Mouse (Mus musculus) kidney, postnatal 0 days (tissue): ENCODE measurements around the gene Fitm2. TPM values are rescaled to one million over a fixed set of nuclear protein-coding genes. Genes with fewer than 3 reads are reported as not detected.

Experiments used
- ATAC-seq: fragments of 200-750 bp; cut with Nextera tagmentation; replicated peaks from 2 replicates; pipeline ENCODE4 v1.8.0; 2017; ENCODE audit warnings: low read depth, moderate number of reproducible peaks, moderate TSS enrichment, moderate library complexity; ENCODE audit not compliant: low FRiP score
- DNase-seq: peaks from one replicate; pipeline ENCODE4 v3.0.0-alpha.2; 2016; ENCODE audit warnings: low spot score
- H3K27ac ChIP-seq: fragments of 300-500 bp; sonication (generic); 2 replicates; pipeline ENCODE4 v1.5.1; 2014; ENCODE audit warnings: mild to moderate bottlenecking
- H3K27me3 ChIP-seq: fragments of 300-500 bp; sonication (generic); 2 replicates; pipeline ENCODE4 v1.6.1; 2014; ENCODE audit warnings: low read length, mixed read lengths; ENCODE audit not compliant: insufficient read depth
- H3K36me3 ChIP-seq: fragments of 300-500 bp; sonication (generic); 2 replicates; pipeline ENCODE4 v1.6.1; 2014; ENCODE audit warnings: low read length, mixed read lengths; ENCODE audit not compliant: insufficient read depth
- H3K4me1 ChIP-seq: fragments of 300-500 bp; sonication (generic); replicated peaks from 2 replicates; pipeline ENCODE4 v1.6.1; 2014; ENCODE audit warnings: antibody characterized with exemption, low read length, mixed read lengths; ENCODE audit not compliant: insufficient read depth
- H3K4me2 ChIP-seq: fragments of 300-500 bp; sonication (generic); 2 replicates; pipeline ENCODE4 v1.6.1; 2014; ENCODE audit warnings: mild to moderate bottlenecking, low read length, moderate library complexity, mixed read lengths
- H3K4me3 ChIP-seq: fragments of 300-500 bp; sonication (generic); replicated peaks from 2 replicates; pipeline ENCODE4 v1.5.1; 2014; ENCODE audit warnings: low read depth, low read length
- H3K9ac ChIP-seq: fragments of 300-500 bp; sonication (generic); 2 replicates; pipeline ENCODE4 v1.6.1; 2014; ENCODE audit warnings: low read depth, low read length
- H3K9me3 ChIP-seq: fragments of 300-500 bp; sonication (generic); replicated peaks from 2 replicates; pipeline ENCODE4 v1.6.1; 2016; ENCODE audit warnings: low read length, inconsistent platforms, mixed read lengths
- CTCF ChIP-seq: IDR thresholded peaks from 2 replicates; pipeline ENCODE4 v1.5.1; 2016; ENCODE audit warnings: antibody characterized with exemption, low read depth, mild to moderate bottlenecking, moderate library complexity
- WGBS: fragments of 180-500 bp; shearing (Covaris S2); extraction: QIAGEN DNeasy Blood & Tissue Kit; methylation state at CpG from one replicate; pipeline ENCODE4 v1.1.7; 2014; 5-methylcytosine and 5-hydroxymethylcytosine counted together
- polyA plus RNA-seq: library from polyadenylated mRNA; unstranded; fragments of >200 nt; fragmentation: Nextera tagmentation; extraction: Ambion mirVana; gene quantifications from 2 replicates; pipeline ENCODE4 v1.2.1, GENCODE M21; 2015

The Fitm2 gene
- polyA plus RNA-seq, 1 experiment from 2014 or later = 10.4 TPM

GRCm38 (mm10) chr2:163493031-163493430, 20.6 kb upstream of the Fitm2 start:
- ATAC-seq = no peak
- DNase-seq = no peak
- Histone ChIP-seq H3K4me1 (no peaks in the 10 kb centered on the region), H3K27me3 (no peaks in the 10 kb centered on the region), H3K9me3 (no peaks in the 10 kb centered on the region), H3K9ac (0 out of 2 replicates have a peak overlapping the region, but pooled peaks have one; percentile 14), H3K4me2 (no peak overlapping the region), H3K27ac (no peak overlapping the region), H3K4me3 (no peak overlapping the region), H3K36me3 (no peaks in the 10 kb centered on the region)
- no peak for TF ChIP-seq CTCF
- WGBS = 33% methylated on average over 5 of the region's 5 CpGs

- Histone ChIP-seq H3K27ac (no peak within 1 kb of the TSS), H3K9me3 (no peaks in the 10 kb centered on the region), H3K4me1 (no peaks in the 10 kb centered on the region), H3K4me3 (no peak within 1 kb of the TSS), H3K27me3 (no peaks in the 10 kb centered on the region), H3K36me3 (no peaks in the 10 kb centered on the region), H3K4me2 (no peak within 1 kb of the TSS), H3K9ac (0 out of 2 replicates have a peak within 1 kb of the TSS, but pooled peaks have one; percentile 14)
- 74% methylated on average over 5 of the region's 5 CpGs for WGBS
- no peak for TF ChIP-seq CTCF
- ATAC-seq (no peak), DNase-seq (no peak)
Observed at GRCm38 (mm10) chr2:163492018-163492417, 19.6 kb upstream of the Fitm2 start, which contains the start of gene R3hdml. R3hdml (plus strand) TSS chr2:163492318.

- no peak for TF ChIP-seq CTCF
- peak; percentile 11 for DNase-seq
- H3K36me3 ChIP-seq = no peaks in the 10 kb centered on the region
- no peaks in the 10 kb centered on the region for H3K4me1 ChIP-seq
- H3K27me3 ChIP-seq = no peaks in the 10 kb centered on the region
- no peak; the same call in 1 of the 2 replicates for ATAC-seq
- H3K9ac ChIP-seq = no peak overlapping the region
- H3K4me2 ChIP-seq = no peak overlapping the region
- H3K4me3 ChIP-seq = no peak overlapping the region
- no peak overlapping the region for H3K27ac ChIP-seq
- WGBS = 58% methylated on average over 6 of the region's 7 CpGs
- H3K9me3 ChIP-seq = no peaks in the 10 kb centered on the region
Observed at GRCm38 (mm10) chr2:163491351-163491750, 18.9 kb upstream of the Fitm2 start.

- H3K4me1 ChIP-seq = no peaks in the 10 kb centered on the region
- no peak for DNase-seq
Observed at GRCm38 (mm10) chr2:163490656-163491055, 18.2 kb upstream of the Fitm2 start.

GRCm38 (mm10) chr2:163489725-163490291, 17.4 kb upstream of the Fitm2 start:
- no peaks in the 10 kb centered on the region for H3K36me3 ChIP-seq
- H3K27ac ChIP-seq = no peak overlapping the region
- ATAC-seq (peak; percentile 50; the same call in 1 of the 2 replicates), DNase-seq (no peak)
- no peak for TF ChIP-seq CTCF
- H3K9me3 ChIP-seq = no peaks in the 10 kb centered on the region
- no peak overlapping the region for H3K4me3 ChIP-seq
- 27% methylated on average over 5 of the region's 5 CpGs for WGBS
- H3K4me1 ChIP-seq = no peaks in the 10 kb centered on the region
- H3K9ac ChIP-seq = no peak overlapping the region
- no peaks in the 10 kb centered on the region for H3K27me3 ChIP-seq
- no peak overlapping the region for H3K4me2 ChIP-seq

More at GRCm38 (mm10) chr2:163490656-163491055, 18.2 kb upstream of the Fitm2 start:
- H3K4me3 ChIP-seq = no peak overlapping the region
- no peak overlapping the region for H3K27ac ChIP-seq
- H3K9me3 ChIP-seq = no peaks in the 10 kb centered on the region
- no peak overlapping the region for H3K9ac ChIP-seq
- H3K36me3 ChIP-seq = no peaks in the 10 kb centered on the region
- no peak for TF ChIP-seq CTCF
- H3K27me3 ChIP-seq = no peaks in the 10 kb centered on the region
- ATAC-seq = no peak
- 91% methylated on average over 17 of the region's 17 CpGs for WGBS
- H3K4me2 ChIP-seq = no peak overlapping the region

- no peak overlapping the region for H3K4me3 ChIP-seq
- H3K4me2 ChIP-seq = no peak overlapping the region
- no peaks in the 10 kb centered on the region for H3K27me3 ChIP-seq
- no peak overlapping the region for H3K27ac ChIP-seq
- DNase-seq = no peak
- no peaks in the 10 kb centered on the region for H3K4me1 ChIP-seq
- no peak for TF ChIP-seq CTCF
- no peak overlapping the region for H3K9ac ChIP-seq
- no peaks in the 10 kb centered on the region for H3K9me3 ChIP-seq
- ATAC-seq = no peak
- no peaks in the 10 kb centered on the region for H3K36me3 ChIP-seq
- WGBS = 86% methylated on average over 3 of the region's 3 CpGs
Observed at GRCm38 (mm10) chr2:163487360-163487759, 14.9 kb upstream of the Fitm2 start.
